Mouse (Mus musculus): ENCODE measurements around the gene Lrfn2.

DNA sequence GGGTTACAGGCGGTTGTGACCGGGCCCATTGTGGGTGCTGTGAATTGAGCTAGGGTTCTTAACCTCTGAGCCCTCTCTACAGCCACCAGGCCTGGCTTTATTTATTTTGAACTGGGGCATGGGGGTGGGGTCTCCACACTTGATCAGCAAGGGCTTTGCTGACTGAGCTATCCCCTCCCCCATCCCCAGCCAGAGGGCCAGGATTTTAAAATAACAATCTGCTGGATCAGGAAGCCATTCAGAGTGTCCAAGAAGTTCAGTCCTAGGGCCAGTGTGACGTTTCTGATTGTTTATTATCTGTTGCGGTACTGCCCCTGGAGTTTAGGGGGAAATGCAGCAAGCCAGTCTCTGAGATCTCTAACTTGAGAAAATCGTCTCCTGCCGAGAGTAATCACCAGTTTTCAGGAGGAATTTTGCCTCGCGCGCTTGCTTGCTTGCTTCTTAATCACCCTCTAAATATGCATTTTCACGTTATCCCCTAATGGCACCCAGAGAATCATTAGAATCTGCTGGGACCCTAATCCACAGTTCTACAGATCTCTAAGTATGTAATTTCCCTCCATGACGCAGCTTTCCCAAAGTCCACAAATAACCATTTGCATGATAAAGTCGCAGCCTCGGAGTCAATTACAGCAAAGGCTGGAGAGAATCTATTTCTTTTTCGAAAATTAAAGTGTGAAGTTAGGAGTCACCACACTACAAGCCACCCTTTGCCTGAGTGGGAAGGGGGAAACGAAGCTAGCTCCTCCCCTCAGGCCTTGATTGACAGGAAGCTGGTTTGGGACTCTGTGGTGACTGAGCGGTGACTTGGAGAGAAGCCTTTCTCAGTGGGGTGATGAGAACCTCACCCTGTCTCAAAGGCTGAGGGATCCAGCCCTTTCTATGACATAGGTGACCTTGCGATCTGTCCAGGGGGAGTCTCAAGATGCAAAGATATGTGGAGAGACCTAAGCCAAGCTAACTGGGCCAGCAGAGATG is 85.5 kb downstream of the Lrfn2 start:
- no peak for TF ChIP-seq CTCF (IDR thresholded peaks at IDR 0.05; ENCODE audit: low read depth)
- TF ChIP-seq EP300 (optimal IDR thresholded peaks at IDR 0.05) = no peak

Data from stomach, postnatal 0 days (tissue).